Mouse (Mus musculus): ENCODE measurements around the gene Shmt2. TPM values are rescaled to one million over a fixed set of nuclear protein-coding genes. Genes with fewer than 3 reads are reported as not detected.

The Shmt2 gene
- polyA plus RNA-seq, 1 experiment: 169 TPM

DNA sequence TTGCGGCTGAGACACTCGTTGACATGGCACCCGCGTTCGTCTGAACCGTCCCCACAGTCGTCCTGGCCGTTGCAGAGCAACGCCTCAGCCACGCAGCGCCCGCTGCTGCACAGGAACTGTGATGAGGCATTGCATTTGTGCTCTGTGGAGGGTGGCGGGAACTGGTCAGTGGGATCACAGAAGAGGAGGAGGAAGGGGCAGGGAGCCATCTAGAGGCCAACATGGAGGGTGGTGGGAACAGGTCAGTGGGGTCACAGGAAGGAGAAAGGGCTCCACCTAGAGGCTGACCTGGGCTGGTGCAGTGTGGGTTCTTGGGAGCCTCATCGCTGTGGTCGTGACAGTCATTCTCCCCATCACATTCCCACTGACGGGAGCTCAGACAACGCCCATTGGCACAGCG is 33.5 kb upstream of the Shmt2 start:
- TF ChIP-seq POLR2A (IDR thresholded peaks at IDR 0.05; ENCODE audit: low read depth, low read length): no peak
- peak; percentile 78 for TF ChIP-seq CTCF (IDR thresholded peaks at IDR 0.05; ENCODE audit: borderline replicate concordance, insufficient read depth, low read length)
- no peak overlapping the region for H3K27ac ChIP-seq (ENCODE audit: insufficient read depth, low read length)
- no peaks in the 10 kb centered on the region for H3K4me1 ChIP-seq (ENCODE audit: control insufficient read depth, insufficient read depth, low read length)
- no peak overlapping the region for H3K4me3 ChIP-seq (ENCODE audit: insufficient read depth, low read length)

DNA sequence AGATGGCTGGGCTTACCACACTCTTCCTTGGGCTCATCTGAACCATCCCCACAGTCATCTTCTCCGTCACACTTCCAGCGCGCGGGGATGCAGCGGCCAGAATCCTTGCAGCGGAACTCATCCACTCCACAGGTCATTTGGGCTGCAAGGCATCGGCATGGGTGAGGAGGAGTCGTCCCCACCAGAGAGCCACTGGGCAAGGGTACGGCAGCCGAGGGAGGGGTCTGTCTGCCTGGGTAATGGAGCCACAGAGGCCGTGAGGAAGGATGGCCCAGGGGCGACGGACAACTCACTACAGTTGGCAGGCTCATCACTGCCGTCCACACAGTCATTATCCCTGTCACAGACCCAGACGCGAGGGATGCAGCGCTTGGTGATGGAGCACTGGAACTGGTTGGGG is 27.6 kb upstream of the Shmt2 start:
- TF ChIP-seq POLR2A (IDR thresholded peaks at IDR 0.05; ENCODE audit: low read depth, low read length): no peak
- TF ChIP-seq CTCF (IDR thresholded peaks at IDR 0.05; ENCODE audit: borderline replicate concordance, insufficient read depth, low read length): no peak
- Histone ChIP-seq H3K4me3 (ENCODE audit: insufficient read depth, low read length) (no peak overlapping the region), H3K4me1 (ENCODE audit: control insufficient read depth, insufficient read depth, low read length) (no peaks in the 10 kb centered on the region), H3K27ac (ENCODE audit: insufficient read depth, low read length) (no peak overlapping the region)

DNA sequence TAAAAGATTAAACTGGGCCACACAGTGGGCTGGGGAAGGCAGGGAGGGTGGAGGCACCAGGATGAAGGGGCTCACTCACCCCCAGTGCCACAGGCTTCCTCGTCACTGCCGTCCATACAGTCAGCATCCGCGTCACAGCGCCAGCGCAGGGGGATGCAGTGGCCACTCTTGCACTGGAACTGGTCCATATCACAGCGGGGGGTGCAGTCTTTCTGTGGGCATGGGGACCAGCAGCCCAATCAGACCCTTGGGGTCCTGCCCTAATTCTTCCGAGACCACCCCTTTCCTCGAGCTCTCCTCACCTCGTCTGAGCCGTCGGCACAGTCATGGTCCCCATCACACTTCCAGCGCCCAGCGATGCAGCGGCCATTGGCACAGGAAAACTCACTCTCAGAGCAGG is 26.0 kb upstream of the Shmt2 start:
- no peak for TF ChIP-seq CTCF (IDR thresholded peaks at IDR 0.05; ENCODE audit: borderline replicate concordance, insufficient read depth, low read length)
- TF ChIP-seq POLR2A (IDR thresholded peaks at IDR 0.05; ENCODE audit: low read depth, low read length): no peak
- Histone ChIP-seq H3K27ac (ENCODE audit: insufficient read depth, low read length) (no peak overlapping the region), H3K4me1 (ENCODE audit: control insufficient read depth, insufficient read depth, low read length) (no peaks in the 10 kb centered on the region), H3K4me3 (ENCODE audit: insufficient read depth, low read length) (no peak overlapping the region)

DNA sequence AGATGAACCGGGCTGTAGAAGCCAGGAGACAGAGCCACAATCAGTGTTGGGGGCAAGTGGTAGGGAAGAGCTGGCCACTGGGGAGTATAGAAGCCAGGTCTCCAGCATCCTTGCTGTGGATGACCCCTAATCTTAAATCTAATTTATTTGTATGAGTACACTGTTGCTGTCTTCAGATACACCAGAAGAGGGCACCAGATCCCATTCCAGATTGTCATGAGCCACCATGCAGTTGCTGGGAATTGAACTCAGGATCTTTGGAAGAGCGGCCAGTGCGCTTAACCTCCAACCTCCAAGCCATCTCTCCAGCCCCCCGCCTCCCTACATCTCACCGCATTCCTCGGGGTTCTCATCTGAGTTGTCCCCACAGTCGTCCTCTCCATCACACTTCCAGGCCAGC is 24.3 kb upstream of the Shmt2 start:
- Histone ChIP-seq H3K4me3 (ENCODE audit: insufficient read depth, low read length) (no peak overlapping the region), H3K27ac (ENCODE audit: insufficient read depth, low read length) (no peak overlapping the region), H3K4me1 (ENCODE audit: control insufficient read depth, insufficient read depth, low read length) (no peaks in the 10 kb centered on the region)
- TF ChIP-seq POLR2A (IDR thresholded peaks at IDR 0.05; ENCODE audit: low read depth, low read length): no peak
- no peak for TF ChIP-seq CTCF (IDR thresholded peaks at IDR 0.05; ENCODE audit: borderline replicate concordance, insufficient read depth, low read length)

DNA sequence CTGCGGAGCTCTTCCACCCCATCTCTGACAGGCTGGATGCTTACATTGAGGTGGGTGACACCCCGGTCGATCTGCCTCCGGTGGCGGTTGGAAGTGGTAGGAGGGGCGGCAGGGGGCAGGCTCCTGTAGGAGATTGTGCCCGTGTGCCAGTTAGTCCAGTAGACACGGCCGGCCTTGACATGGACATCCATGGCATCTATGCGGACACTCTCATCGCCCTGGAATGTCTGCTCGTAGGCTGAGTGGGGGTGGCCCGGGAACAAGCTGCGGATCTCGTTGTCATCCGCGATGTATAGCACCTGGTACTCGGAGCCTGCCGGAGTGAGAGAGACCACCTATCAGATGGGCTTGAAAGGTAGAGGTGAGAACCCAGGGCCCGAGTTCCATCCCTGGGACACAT is 22.1 kb upstream of the Shmt2 start:
- TF ChIP-seq POLR2A (IDR thresholded peaks at IDR 0.05; ENCODE audit: low read depth, low read length) (no peak), CTCF (IDR thresholded peaks at IDR 0.05; ENCODE audit: borderline replicate concordance, insufficient read depth, low read length) (no peak)
- no peaks in the 10 kb centered on the region for H3K4me1 ChIP-seq (ENCODE audit: control insufficient read depth, insufficient read depth, low read length)
- H3K4me3 ChIP-seq (ENCODE audit: insufficient read depth, low read length): no peak overlapping the region
- no peak overlapping the region for H3K27ac ChIP-seq (ENCODE audit: insufficient read depth, low read length)

DNA sequence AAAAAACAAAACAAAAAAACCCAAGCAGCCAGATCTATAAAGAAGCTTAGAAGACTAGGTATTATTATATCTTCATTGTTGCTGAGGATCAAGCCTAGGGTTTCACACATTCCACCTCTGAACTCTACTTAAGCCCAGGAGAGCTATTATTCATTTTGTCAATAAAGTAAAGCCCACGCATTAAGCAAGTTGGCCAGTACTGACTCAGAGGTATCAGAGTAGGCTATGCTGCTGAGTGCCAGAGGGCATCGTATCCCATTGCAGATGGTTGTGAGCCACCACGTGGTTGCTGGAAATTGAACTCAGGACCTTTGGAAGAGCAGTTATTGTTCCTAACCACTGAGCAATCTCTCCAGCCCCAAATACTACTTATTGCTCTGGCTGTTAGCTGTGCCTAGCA is 21.7 kb upstream of the Shmt2 start:
- Histone ChIP-seq H3K27ac (ENCODE audit: insufficient read depth, low read length) (no peak overlapping the region), H3K4me1 (ENCODE audit: control insufficient read depth, insufficient read depth, low read length) (no peaks in the 10 kb centered on the region)
- TF ChIP-seq POLR2A (IDR thresholded peaks at IDR 0.05; ENCODE audit: low read depth, low read length) (no peak), CTCF (IDR thresholded peaks at IDR 0.05; ENCODE audit: borderline replicate concordance, insufficient read depth, low read length) (no peak)

DNA sequence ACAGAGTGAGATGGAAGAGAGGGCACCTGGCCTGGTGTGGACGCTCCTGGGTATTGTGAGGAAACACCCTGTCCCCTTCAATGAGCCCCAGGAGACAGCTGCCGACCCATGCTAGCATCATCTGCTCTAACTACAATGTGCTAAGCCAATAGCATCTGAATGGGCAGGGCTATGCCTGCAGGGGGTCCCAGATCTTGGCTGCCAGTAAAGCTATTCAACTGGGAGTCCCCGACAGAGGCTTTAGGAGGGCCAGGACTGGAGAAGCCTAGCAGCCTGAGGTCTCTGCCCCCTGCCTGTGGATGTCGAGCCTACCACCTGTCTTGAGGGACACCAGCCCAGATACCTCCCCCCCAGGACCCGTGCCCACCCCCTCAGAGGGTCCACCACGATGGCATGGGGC is 20.5 kb upstream of the Shmt2 start:
- Histone ChIP-seq H3K4me1 (ENCODE audit: control insufficient read depth, insufficient read depth, low read length) (no peaks in the 10 kb centered on the region), H3K4me3 (ENCODE audit: insufficient read depth, low read length) (no peak overlapping the region), H3K27ac (ENCODE audit: insufficient read depth, low read length) (no peak overlapping the region)
- TF ChIP-seq POLR2A (IDR thresholded peaks at IDR 0.05; ENCODE audit: low read depth, low read length) (no peak), CTCF (IDR thresholded peaks at IDR 0.05; ENCODE audit: borderline replicate concordance, insufficient read depth, low read length) (no peak)

More for the DNA sequence above, 21.7 kb upstream of the Shmt2 start:
- H3K4me3 ChIP-seq (ENCODE audit: insufficient read depth, low read length): no peak overlapping the region

DNA sequence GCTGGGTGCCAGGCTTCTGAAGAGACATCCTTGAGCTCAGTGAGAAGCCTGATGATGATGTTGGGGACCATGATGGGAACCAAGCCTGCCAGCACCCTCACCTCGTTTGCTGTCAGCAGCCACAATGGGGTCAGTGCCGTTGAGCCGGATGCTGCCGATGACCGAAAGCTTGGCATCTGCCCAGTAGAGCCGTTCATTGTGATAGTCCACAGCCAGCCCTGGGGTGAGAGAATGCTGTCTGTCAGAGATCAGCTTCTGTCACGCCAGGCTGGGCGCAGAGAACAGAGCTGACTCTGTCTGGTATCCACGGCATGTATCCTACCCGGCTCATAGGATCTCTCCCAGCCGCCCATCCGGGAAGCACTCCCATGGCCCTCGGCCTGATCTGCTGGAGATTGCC is 19.8 kb upstream of the Shmt2 start:
- H3K27ac ChIP-seq (ENCODE audit: insufficient read depth, low read length): no peak overlapping the region
- TF ChIP-seq POLR2A (IDR thresholded peaks at IDR 0.05; ENCODE audit: low read depth, low read length) (no peak), CTCF (IDR thresholded peaks at IDR 0.05; ENCODE audit: borderline replicate concordance, insufficient read depth, low read length) (no peak)
- no peaks in the 10 kb centered on the region for H3K4me1 ChIP-seq (ENCODE audit: control insufficient read depth, insufficient read depth, low read length)
- no peak overlapping the region for H3K4me3 ChIP-seq (ENCODE audit: insufficient read depth, low read length)

DNA sequence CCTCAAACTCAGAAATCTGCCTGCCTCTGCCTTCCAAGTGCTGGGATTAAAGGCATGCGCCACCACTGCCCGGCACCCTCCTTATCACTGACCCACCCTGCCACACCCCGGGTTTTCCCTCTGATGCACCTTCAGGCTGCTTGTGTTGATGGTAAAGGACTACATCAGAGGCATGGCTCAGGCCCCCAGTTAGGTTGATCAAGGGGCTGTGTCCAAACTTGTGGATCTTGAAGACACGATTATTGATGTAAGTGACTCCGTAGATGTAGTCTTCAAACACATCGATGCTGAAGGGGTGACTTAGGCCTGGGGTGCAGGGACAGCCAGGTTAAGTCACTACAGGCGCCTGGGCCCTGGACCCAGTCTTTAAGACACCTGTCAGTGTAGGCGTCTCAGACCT is 19.3 kb upstream of the Shmt2 start:
- TF ChIP-seq POLR2A (IDR thresholded peaks at IDR 0.05; ENCODE audit: low read depth, low read length) (no peak), CTCF (IDR thresholded peaks at IDR 0.05; ENCODE audit: borderline replicate concordance, insufficient read depth, low read length) (no peak)
- no peak overlapping the region for H3K27ac ChIP-seq (ENCODE audit: insufficient read depth, low read length)
- H3K4me3 ChIP-seq (ENCODE audit: insufficient read depth, low read length): no peak overlapping the region
- no peaks in the 10 kb centered on the region for H3K4me1 ChIP-seq (ENCODE audit: control insufficient read depth, insufficient read depth, low read length)

DNA sequence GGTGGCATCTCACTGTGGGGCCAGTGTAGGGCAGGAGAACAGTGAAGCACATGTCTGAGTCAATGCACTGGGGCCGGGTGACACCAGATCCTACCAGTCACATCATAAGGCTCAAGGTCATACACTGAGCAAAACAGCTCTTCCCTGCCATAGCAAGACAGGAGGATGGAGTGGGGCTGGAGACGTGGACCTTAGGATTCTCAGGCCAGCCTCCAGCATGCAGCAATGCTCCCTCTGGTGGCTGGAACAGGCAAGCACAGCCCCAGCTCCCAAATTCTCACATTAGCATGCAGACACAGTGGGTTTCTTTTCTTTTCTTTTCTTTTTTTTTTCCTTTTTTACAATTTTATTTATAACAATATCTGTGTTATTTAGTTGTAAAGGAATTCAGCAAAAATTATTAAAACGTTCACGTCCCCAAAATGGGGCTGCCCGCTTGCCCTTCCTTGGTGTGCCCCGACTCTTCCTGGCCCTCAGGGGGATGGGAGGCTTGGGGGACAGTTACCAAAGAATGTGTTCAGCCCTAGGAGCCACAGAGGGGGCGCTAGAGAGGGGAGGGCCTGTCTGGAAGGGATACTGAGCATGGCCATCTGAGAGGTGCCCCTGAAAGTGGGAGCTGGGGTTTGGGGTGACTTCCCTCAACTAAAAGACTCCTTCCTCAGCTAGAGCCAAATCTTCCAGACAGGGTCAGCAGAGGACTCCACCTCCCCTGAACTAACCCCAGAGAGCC is 15.8 kb upstream of the Shmt2 start:
- Histone ChIP-seq H3K4me3 (ENCODE audit: insufficient read depth, low read length) (no peak overlapping the region), H3K4me1 (ENCODE audit: control insufficient read depth, insufficient read depth, low read length) (peaks cover 3% of the 10 kb centered on the region; the same call in 1 of the 2 replicates), H3K27ac (ENCODE audit: insufficient read depth, low read length) (no peak overlapping the region)
- TF ChIP-seq CTCF (IDR thresholded peaks at IDR 0.05; ENCODE audit: borderline replicate concordance, insufficient read depth, low read length) (peak; percentile 95), POLR2A (IDR thresholded peaks at IDR 0.05; ENCODE audit: low read depth, low read length) (no peak)

Measured in embryonic fibroblast, embryonic 13.5 days (primary cell).